ENCODE assay signal across 8 mouse cellular contexts in genomic region chr2:72777330-72777729, GRCm38 (mm10).
DNase-seq lines count a peak whose midpoint lies in the region; ATAC-seq and TF ChIP-seq lines count a peak whose summit lies in the region.

No protein-coding gene starts in this region.

- peak; percentile 38 for TF ChIP-seq CTCF in heart, postnatal 0 days (IDR thresholded peaks at IDR 0.05; ENCODE audit: low read depth)
- peak; percentile 62 to 89 (median 77) for TF ChIP-seq CTCF in MEL (IDR thresholded peaks at IDR 0.05 in 2 of 3, conservative IDR thresholded peaks at IDR 0.05 in 1 of 3; ENCODE audit: control insufficient read depth in 1 of 3, insufficient read depth in 1 of 3, low read depth in 2 of 3, low read length in 3 of 3, poor library complexity in 1 of 3, severe bottlenecking in 1 of 3)
- TF ChIP-seq CTCF in lung, embryonic 14.5 days (IDR thresholded peaks at IDR 0.05; ENCODE audit: low read depth), result peak; percentile 55

- H3K9ac ChIP-seq in heart, postnatal 0 days (replicated peaks; ENCODE audit: low read depth, low read length), result no peak overlapping the region
- H3K9ac ChIP-seq in heart, embryonic 12.5 days, result no peak overlapping the region
- no peak overlapping the region for H3K9ac ChIP-seq in MEL (ENCODE audit: control insufficient read depth, low read depth, low read length, poor library complexity, severe bottlenecking)
- H3K9ac ChIP-seq in lung, embryonic 14.5 days, result no peak overlapping the region

- no peaks in the 10 kb centered on the region for H3K9me3 ChIP-seq in heart, postnatal 0 days (replicated peaks; ENCODE audit: control insufficient read depth, low read length)
- peaks cover 4% of the 10 kb centered on the region; the same call in 1 of the 2 replicates for H3K9me3 ChIP-seq in heart, embryonic 12.5 days (replicated peaks)
- no peaks in the 10 kb centered on the region for H3K9me3 ChIP-seq in MEL (replicated peaks; ENCODE audit: insufficient read depth, low read length)
- no peaks in the 10 kb centered on the region for H3K9me3 ChIP-seq in lung, embryonic 14.5 days (ENCODE audit: low read depth, low read length)

- no peak for TF ChIP-seq EP300 in heart, postnatal 0 days (IDR thresholded peaks at IDR 0.05; ENCODE audit: low read depth)
- TF ChIP-seq EP300 in MEL (IDR thresholded peaks at IDR 0.05; ENCODE audit: low read depth in 1 of 2, low read length in 2 of 2), result no peak

- H3K79me2 ChIP-seq in MEL (ENCODE audit: control insufficient read depth, insufficient read depth, low read length, poor library complexity), result no peaks in the 10 kb centered on the region

- no peaks in the 10 kb centered on the region for H3K27me3 ChIP-seq in heart, postnatal 0 days (ENCODE audit: control insufficient read depth, insufficient read depth, low read length)
- H3K27me3 ChIP-seq in heart, embryonic 12.5 days (replicated peaks), result no peaks in the 10 kb centered on the region
- H3K27me3 ChIP-seq in MEL (ENCODE audit: control insufficient read depth in 1 of 2, insufficient read depth in 2 of 2, low read length in 2 of 2), result peaks cover 0 to 3% of the 10 kb centered on the region in 2 experiments; a peak in 3 of 4 replicates
- H3K27me3 ChIP-seq in lung, embryonic 14.5 days (ENCODE audit: insufficient read depth, low read length), result no peaks in the 10 kb centered on the region

- TF ChIP-seq POLR2A in MEL (IDR thresholded peaks at IDR 0.05; ENCODE audit: control insufficient read depth in 1 of 2, insufficient read depth in 1 of 2, low read depth in 1 of 2, low read length in 2 of 2, poor library complexity in 1 of 2), result no peak

- DNase-seq in heart, postnatal 0 days (ENCODE audit: low spot score), result no peak
- DNase-seq in 416B (ENCODE audit: low read depth) (peak; percentile 41), MEL (ENCODE audit: low read depth, low spot score) (peak; percentile 57)
- peak; percentile 48 for DNase-seq in lung, embryonic 14.5 days
- DNase-seq in urinary bladder, adult 18-20 months (ENCODE audit: low spot score in 2 of 2), result no peak
- no peak for DNase-seq in left cerebral cortex, adult 18-20 months (ENCODE audit: low spot score in 2 of 2)
- DNase-seq in urinary bladder, postnatal 36 days (ENCODE audit: low spot score in 2 of 2), result no peak

- WGBS in heart, postnatal 0 days, result 57% methylated on average over 3 of the region's 3 CpGs
- 50% methylated on average over 3 of the region's 3 CpGs for WGBS in heart, embryonic 12.5 days
- WGBS in lung, embryonic 14.5 days, result 55% methylated on average over 3 of the region's 3 CpGs

- H3K4me1 ChIP-seq in heart, postnatal 0 days (ENCODE audit: control insufficient read depth, insufficient read depth), result no peaks in the 10 kb centered on the region
- H3K4me1 ChIP-seq in heart, embryonic 12.5 days (replicated peaks), result peaks cover 12% of the 10 kb centered on the region; the same call in 1 of the 2 replicates
- no peaks in the 10 kb centered on the region for H3K4me1 ChIP-seq in MEL (ENCODE audit: control insufficient read depth in 1 of 2, insufficient read depth in 2 of 2, low read length in 2 of 2)
- H3K4me1 ChIP-seq in lung, embryonic 14.5 days (ENCODE audit: insufficient read depth), result no peaks in the 10 kb centered on the region

- no peak overlapping the region for H3K4me2 ChIP-seq in heart, postnatal 0 days (ENCODE audit: low read depth, low read length)
- H3K4me2 ChIP-seq in heart, embryonic 12.5 days, result no peak overlapping the region
- H3K4me2 ChIP-seq in lung, embryonic 14.5 days, result no peak overlapping the region

- ATAC-seq in heart, postnatal 0 days (ENCODE audit: insufficient read depth, low read depth), result no peak
- ATAC-seq in heart, embryonic 12.5 days (ENCODE audit: insufficient number of reproducible peaks, low FRiP score), result no peak
- ATAC-seq in lung, embryonic 14.5 days (ENCODE audit: insufficient read depth), result no peak

- H3K36me3 ChIP-seq in heart, postnatal 0 days (replicated peaks; ENCODE audit: control insufficient read depth, insufficient read depth, low read length), result no peaks in the 10 kb centered on the region
- H3K36me3 ChIP-seq in heart, embryonic 12.5 days, result no peaks in the 10 kb centered on the region
- no peaks in the 10 kb centered on the region for H3K36me3 ChIP-seq in MEL (ENCODE audit: control insufficient read depth in 1 of 2, insufficient read depth in 2 of 2, low read length in 2 of 2)
- no peaks in the 10 kb centered on the region for H3K36me3 ChIP-seq in lung, embryonic 14.5 days (ENCODE audit: insufficient read depth)

- TF ChIP-seq RAD21 in MEL (IDR thresholded peaks at IDR 0.05; ENCODE audit: low read depth, low read length), result peak; percentile 66

- H3K4me3 ChIP-seq in heart, postnatal 0 days (ENCODE audit: low read depth, low read length), result no peak overlapping the region
- H3K4me3 ChIP-seq in heart, embryonic 12.5 days, result no peak overlapping the region
- H3K4me3 ChIP-seq in MEL (ENCODE audit: control insufficient read depth in 1 of 2, insufficient read depth in 1 of 2, low read depth in 2 of 2, low read length in 2 of 2), result no peak overlapping the region
- H3K4me3 ChIP-seq in lung, embryonic 14.5 days (ENCODE audit: low read depth, low read length), result no peak overlapping the region

- no peak overlapping the region for H3K27ac ChIP-seq in heart, postnatal 0 days (ENCODE audit: low read depth)
- H3K27ac ChIP-seq in heart, embryonic 12.5 days (ENCODE audit: poor library complexity, severe bottlenecking), result no peak overlapping the region
- no peak overlapping the region for H3K27ac ChIP-seq in MEL (ENCODE audit: control insufficient read depth, low read depth, low read length)
- no peak overlapping the region for H3K27ac ChIP-seq in lung, embryonic 14.5 days (ENCODE audit: low read depth)

TF ChIP-seq in MEL, 35 proteins besides CTCF, POLR2A, EP300 and RAD21:
- no peak for TF ChIP-seq UBTF (IDR thresholded peaks at IDR 0.05; ENCODE audit: borderline replicate concordance, insufficient read depth, low read depth, low read length)
- TF ChIP-seq JUND (IDR thresholded peaks at IDR 0.05; ENCODE audit: low read depth, low read length), result no peak
- TF ChIP-seq MAZ (IDR thresholded peaks at IDR 0.05; ENCODE audit: low read depth, low read length), result no peak
- no peak for TF ChIP-seq GABPA (IDR thresholded peaks at IDR 0.05; ENCODE audit: low read depth, low read length)
- TF ChIP-seq ZC3H11A (IDR thresholded peaks at IDR 0.05; ENCODE audit: low read depth, low read length), result peak; percentile 64
- TF ChIP-seq BHLHE40 (IDR thresholded peaks at IDR 0.05; ENCODE audit: borderline replicate concordance, low read depth, low read length), result no peak
- no peak for TF ChIP-seq MYC (IDR thresholded peaks at IDR 0.05; ENCODE audit: low read depth, low read length)
- TF ChIP-seq SMC3 (IDR thresholded peaks at IDR 0.05; ENCODE audit: low read depth, low read length), result peak; percentile 67
- no peak for TF ChIP-seq MAFK (IDR thresholded peaks at IDR 0.05; ENCODE audit: borderline replicate concordance, low read depth, low read length)
- no peak for TF ChIP-seq E2F4 (IDR thresholded peaks at IDR 0.05; ENCODE audit: borderline replicate concordance, low read depth, low read length)
- TF ChIP-seq USF2 (IDR thresholded peaks at IDR 0.05; ENCODE audit: borderline replicate concordance in 1 of 2, insufficient read depth in 1 of 2, low read depth in 1 of 2, low read length in 2 of 2), result no peak
- no peak for TF ChIP-seq RCOR1 (IDR thresholded peaks at IDR 0.05; ENCODE audit: low read depth, low read length)
- TF ChIP-seq TAL1 (IDR thresholded peaks at IDR 0.05; ENCODE audit: low read length), result no peak
- TF ChIP-seq KAT2A (conservative IDR thresholded peaks at IDR 0.05; ENCODE audit: low read depth, low read length), result no peak
- no peak for TF ChIP-seq GATA1 (IDR thresholded peaks at IDR 0.05; ENCODE audit: low read depth, low read length)
- TF ChIP-seq MEF2A (IDR thresholded peaks at IDR 0.05; ENCODE audit: extremely low read depth, insufficient replicate concordance, low read depth, low read length, poor library complexity, severe bottlenecking), result no peak
- 0 out of 2 replicates have a peak, but pooled peaks have one; percentile 23 for TF ChIP-seq ELF1 (IDR thresholded peaks at IDR 0.05; ENCODE audit: low read depth, low read length)
- no peak for TF ChIP-seq ETS1 (IDR thresholded peaks at IDR 0.05; ENCODE audit: low read depth, low read length)
- TF ChIP-seq MAX (IDR thresholded peaks at IDR 0.05; ENCODE audit: low read length), result no peak

Comparison
In these comparisons a context has a peak if more than half of its experiments do, and no peak if none do; other contexts are left out.
1. DNase-seq: peak in 416B (single experiment), MEL (single experiment) and lung, embryonic 14.5 days (single experiment); none in heart, postnatal 0 days (single experiment), urinary bladder, adult 18-20 months (0 of 2), left cerebral cortex, adult 18-20 months (0 of 2) and urinary bladder, postnatal 36 days (0 of 2).
2. Peak in every context shown above with its lines, with median percentiles within 50 percentile points of each other: CTCF ChIP-seq.